Mouse (Mus musculus) thymus, adult 2 months (tissue): ENCODE data around the gene Ugt1a6a. TPM values are rescaled to one million over a fixed set of nuclear protein-coding genes. Genes with fewer than 3 reads are reported as not detected.

Experiments
- DNase-seq: peaks from one replicate; pipeline ENCODE4 v3.0.0; 2021
- H3K27ac ChIP-seq: fragments of 200-500 bp; 2 replicates; pipeline ENCODE4 v1.5.1; 2012; ENCODE audit warnings: low read length, control low read depth; ENCODE audit not compliant: control insufficient read depth, insufficient read depth
- H3K27me3 ChIP-seq: fragments of 200-500 bp; 2 replicates; pipeline ENCODE4 v1.6.1; 2012; ENCODE audit warnings: mild to moderate bottlenecking, low read length, moderate library complexity, mixed read lengths; ENCODE audit not compliant: control insufficient read depth, insufficient read depth
- H3K36me3 ChIP-seq: fragments of 200-500 bp; 2 replicates; pipeline ENCODE4 v1.6.1; 2012; ENCODE audit warnings: mild to moderate bottlenecking, low read length, moderate library complexity; ENCODE audit not compliant: control insufficient read depth, insufficient read depth
- H3K4me1 ChIP-seq: fragments of 200-500 bp; replicated peaks from 2 replicates; pipeline ENCODE4 v1.6.1; 2012; ENCODE audit warnings: low read length; ENCODE audit not compliant: control insufficient read depth, insufficient read depth
- H3K4me3 ChIP-seq: fragments of 200-500 bp; 2 replicates; pipeline ENCODE4 v1.5.1; 2012; ENCODE audit warnings: mild to moderate bottlenecking, low read length, control low read depth, moderate library complexity; ENCODE audit not compliant: control insufficient read depth, insufficient read depth
- CTCF ChIP-seq: fragments of 200-500 bp; IDR thresholded peaks from 2 replicates; pipeline ENCODE4 v1.5.1; 2012; ENCODE audit warnings: mild to moderate bottlenecking, control low read depth, low read length, moderate library complexity, borderline replicate concordance; ENCODE audit not compliant: control insufficient read depth, poor library complexity, insufficient read depth; ENCODE audit errors: extremely low read depth
- POLR2A ChIP-seq: fragments of 200-500 bp; IDR thresholded peaks from 2 replicates; pipeline ENCODE4 v1.6.1; 2012; ENCODE audit warnings: mild to moderate bottlenecking, low read length, control low read depth, moderate library complexity; ENCODE audit not compliant: control insufficient read depth, poor library complexity, insufficient read depth; ENCODE audit errors: extremely low read depth
- WGBS: fragments of 180-500 bp; shearing (Covaris S2); methylation state at CpG from one replicate; pipeline ENCODE4 v1.1.7; 2018; 5-methylcytosine and 5-hydroxymethylcytosine counted together
- polyA plus RNA-seq: library from polyadenylated mRNA; depleted of rRNA; stranded (reverse); fragments of >200 nt; gene quantifications from 2 replicates; pipeline ENCODE4 v1.2.3, GENCODE M21; 2012

The Ugt1a6a gene
- polyA plus RNA-seq, 1 experiment: 3.8 TPM

GRCm38 (mm10) chr1:88197443-88197842, 62.8 kb downstream of the Ugt1a6a start:
- WGBS: 84% methylated on average over 3 of the region's 3 CpGs
- H3K36me3 ChIP-seq: no peaks in the 10 kb centered on the region
- no peak overlapping the region for H3K4me3 ChIP-seq
- no peaks in the 10 kb centered on the region for H3K4me1 ChIP-seq
- no peak overlapping the region for H3K27ac ChIP-seq
- no peak for DNase-seq
- H3K27me3 ChIP-seq: no peaks in the 10 kb centered on the region
- no peak for TF ChIP-seq CTCF
- no peak for TF ChIP-seq POLR2A

GRCm38 (mm10) chr1:88199996-88200395, 65.4 kb downstream of the Ugt1a6a start:
- no peaks in the 10 kb centered on the region for H3K36me3 ChIP-seq
- WGBS: 78% methylated on average over 2 of the region's 2 CpGs
- no peak for DNase-seq
- H3K27ac ChIP-seq: no peak overlapping the region
- no peak overlapping the region for H3K4me3 ChIP-seq
- H3K27me3 ChIP-seq: no peaks in the 10 kb centered on the region
- no peak for TF ChIP-seq POLR2A
- TF ChIP-seq CTCF: no peak
- H3K4me1 ChIP-seq: peaks cover 1% of the 10 kb centered on the region

GRCm38 (mm10) chr1:88200456-88200855, 65.8 kb downstream of the Ugt1a6a start, which contains the start of gene Ugt1a2:
TSS of gene Ugt1a2 (plus strand) at chr1:88200601.
- TF ChIP-seq CTCF (no peak), POLR2A (no peak)
- Histone ChIP-seq H3K36me3 (no peaks in the 10 kb centered on the region), H3K27ac (no peak within 1 kb of the TSS), H3K27me3 (no peaks in the 10 kb centered on the region), H3K4me1 (peaks cover 6% of the 10 kb centered on the region), H3K4me3 (no peak within 1 kb of the TSS)
- DNase-seq: no peak
- WGBS: 93% methylated on average over 7 of the region's 7 CpGs

- Histone ChIP-seq H3K36me3 (no peaks in the 10 kb centered on the region), H3K27me3 (no peaks in the 10 kb centered on the region), H3K4me3 (peak within 1 kb of the TSS; percentile 98), H3K4me1 (peaks cover 11% of the 10 kb centered on the region), H3K27ac (no peak within 1 kb of the TSS)
- WGBS: 47% methylated on average over 62 of the region's 62 CpGs
- TF ChIP-seq CTCF (0 out of 2 replicates have a peak, but pooled peaks have one; percentile 34), POLR2A (peak; percentile 37; the same call in 1 of the 2 replicates)
- DNase-seq: peak; percentile 83
These were observed 70.8 kb downstream of the Ugt1a6a start, which contains the start of gene Dnajb3 for GRCm38 (mm10) chr1:88205294-88205922. TSS of gene Dnajb3 (minus strand) at chr1:88205782.

GRCm38 (mm10) chr1:88206843-88207479, 72.4 kb downstream of the Ugt1a6a start:
- Histone ChIP-seq H3K27ac (no peak overlapping the region), H3K36me3 (no peaks in the 10 kb centered on the region), H3K27me3 (no peaks in the 10 kb centered on the region), H3K4me1 (peaks cover 11% of the 10 kb centered on the region), H3K4me3 (no peak overlapping the region)
- 90% methylated on average over 2 of the region's 2 CpGs for WGBS
- DNase-seq: no peak
- TF ChIP-seq CTCF (no peak), POLR2A (no peak)

- no peak within 1 kb of the TSS for H3K27ac ChIP-seq
- 76% methylated on average over 8 of the region's 8 CpGs for WGBS
- no peak for DNase-seq
- H3K4me3 ChIP-seq: no peak within 1 kb of the TSS
- TF ChIP-seq CTCF: no peak
- no peak for TF ChIP-seq POLR2A
- no peaks in the 10 kb centered on the region for H3K27me3 ChIP-seq
- no peaks in the 10 kb centered on the region for H3K4me1 ChIP-seq
- H3K36me3 ChIP-seq: no peaks in the 10 kb centered on the region
These were observed 77.2 kb downstream of the Ugt1a6a start, which contains the start of gene Ugt1a1 for GRCm38 (mm10) chr1:88211812-88212211. TSS of gene Ugt1a1 (plus strand) at chr1:88211959.
